Mouse (Mus musculus): Measurements from ENCODE around the gene Vmn1r155. TPM values are rescaled to one million over a fixed set of nuclear protein-coding genes. Genes with fewer than 3 reads are reported as not detected.
"Not testable (repeated sequence)": the region's sequence is repeated elsewhere in the genome, so short reads cannot be mapped to it uniquely, and the experiment has no call there.

The Vmn1r155 gene
- not detected in 2 replicates for total RNA-seq (2014; rRNA removed)
- polyA plus RNA-seq (2015; fragmentation: Nextera tagmentation; extraction: Ambion mirVana): not detected in 2 replicates

DNA sequence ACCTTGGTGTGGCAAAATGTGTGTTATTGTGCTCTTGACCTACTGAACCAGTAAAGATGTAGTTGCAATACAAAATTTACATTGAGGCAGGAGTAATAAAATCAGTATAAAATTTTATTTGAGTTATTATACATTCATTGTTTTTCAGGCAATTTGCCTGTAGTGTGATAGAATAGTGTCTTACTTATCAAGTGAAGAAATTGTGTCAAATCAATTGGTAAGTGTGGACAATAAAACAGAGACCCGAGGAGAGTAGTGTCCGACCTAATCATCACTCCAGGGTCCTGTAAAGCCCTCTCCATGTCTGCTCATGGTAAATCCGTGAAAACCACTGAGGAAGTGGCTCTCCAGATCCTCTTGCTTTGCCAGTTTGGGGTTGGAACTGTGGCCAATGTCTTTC lies at the start of gene Vmn1r155:
Gene Vmn1r155, plus strand, starts transcription at position 301 of the 400 bp plus-strand sequence.
- H3K27me3 ChIP-seq (ENCODE audit: insufficient read depth, low read length); H3K9me3 ChIP-seq (ENCODE audit: low read length); ATAC-seq; H3K4me1 ChIP-seq (ENCODE audit: insufficient read depth); H3K36me3 ChIP-seq (ENCODE audit: insufficient read depth); H3K27ac ChIP-seq (ENCODE audit: low read depth, low read length); DNase-seq; H3K4me2 ChIP-seq (ENCODE audit: low read depth); H3K4me3 ChIP-seq (ENCODE audit: low read depth, low read length); H3K9ac ChIP-seq: not testable (repeated sequence)
- WGBS: no CpG with 5 or more reads among the region's 3 CpGs

DNA sequence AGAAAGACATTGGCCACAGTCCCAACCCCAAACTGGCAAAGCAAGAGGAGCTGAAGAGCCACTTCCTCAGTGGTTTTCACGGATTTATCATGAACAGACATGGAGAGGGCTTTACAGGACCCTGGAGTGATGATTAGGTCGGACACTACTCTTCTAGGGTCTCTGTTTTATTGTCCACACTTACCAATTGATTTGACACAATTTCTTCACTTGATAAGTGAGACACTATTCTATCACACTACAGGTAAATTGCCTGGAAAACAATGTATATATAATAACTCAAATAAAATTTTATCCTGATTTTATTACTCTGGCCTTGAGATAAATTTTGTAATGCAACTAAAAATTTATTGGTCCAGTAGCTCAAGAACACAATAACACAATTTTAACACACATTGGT lies 34.4 kb downstream of the Vmn1r155 start, which contains the start of gene Gm8693:
Gene Gm8693, minus strand, starts transcription at position 101 of the 400 bp plus-strand sequence.
- not testable (repeated sequence) for H3K27me3 ChIP-seq (ENCODE audit: insufficient read depth, low read length); DNase-seq; H3K9ac ChIP-seq; ATAC-seq; H3K4me2 ChIP-seq (ENCODE audit: low read depth); H3K36me3 ChIP-seq (ENCODE audit: insufficient read depth); H3K27ac ChIP-seq (ENCODE audit: low read depth, low read length); H3K9me3 ChIP-seq (ENCODE audit: low read length); H3K4me1 ChIP-seq (ENCODE audit: insufficient read depth); H3K4me3 ChIP-seq (ENCODE audit: low read depth, low read length)
- no CpG with 5 or more reads among the region's 2 CpGs for WGBS

Other genes starting within 250 kb of the Vmn1r155 start
- not detected in 2 replicates for gene Vmn1r148, start 244.4 kb upstream of the Vmn1r155 start, total RNA-seq (2014; rRNA removed)
- not detected in 2 replicates for gene Vmn1r148, start 244.4 kb upstream of the Vmn1r155 start, polyA plus RNA-seq (2015; fragmentation: Nextera tagmentation; extraction: Ambion mirVana)
- gene Vmn1r149, start 219.8 kb upstream of the Vmn1r155 start, total RNA-seq (2014; rRNA removed): not detected in 2 replicates
- gene Vmn1r149, start 219.8 kb upstream of the Vmn1r155 start, polyA plus RNA-seq (2015; fragmentation: Nextera tagmentation; extraction: Ambion mirVana): not detected in 2 replicates
- gene Gm10665, start 193.9 kb upstream of the Vmn1r155 start, total RNA-seq (2014; rRNA removed): not detected in 2 replicates
- gene Gm10665, start 193.9 kb upstream of the Vmn1r155 start, polyA plus RNA-seq (2015; fragmentation: Nextera tagmentation; extraction: Ambion mirVana): not detected in 2 replicates
- gene Vmn1r151, start 158.3 kb upstream of the Vmn1r155 start, total RNA-seq (2014; rRNA removed): not detected in 2 replicates
- not detected in 2 replicates for gene Vmn1r151, start 158.3 kb upstream of the Vmn1r155 start, polyA plus RNA-seq (2015; fragmentation: Nextera tagmentation; extraction: Ambion mirVana)
- not detected in 2 replicates for gene Vmn1r152, start 135.1 kb upstream of the Vmn1r155 start, total RNA-seq (2014; rRNA removed)
- gene Vmn1r152, start 135.1 kb upstream of the Vmn1r155 start, polyA plus RNA-seq (2015; fragmentation: Nextera tagmentation; extraction: Ambion mirVana): not detected in 2 replicates
- gene Gm8677, start 123.1 kb upstream of the Vmn1r155 start, total RNA-seq (2014; rRNA removed): not detected in 2 replicates
- not detected in 2 replicates for gene Gm8677, start 123.1 kb upstream of the Vmn1r155 start, polyA plus RNA-seq (2015; fragmentation: Nextera tagmentation; extraction: Ambion mirVana)
- not detected in 2 replicates for gene Gm4201, start 92.7 kb upstream of the Vmn1r155 start, total RNA-seq (2014; rRNA removed)
- gene Gm4201, start 92.7 kb upstream of the Vmn1r155 start, polyA plus RNA-seq (2015; fragmentation: Nextera tagmentation; extraction: Ambion mirVana): not detected in 2 replicates
- not detected in 2 replicates for gene Gm4565, start 69.9 kb upstream of the Vmn1r155 start, total RNA-seq (2014; rRNA removed)
- gene Gm4565, start 69.9 kb upstream of the Vmn1r155 start, polyA plus RNA-seq (2015; fragmentation: Nextera tagmentation; extraction: Ambion mirVana): not detected in 2 replicates
- gene Gm8693, start 34.3 kb downstream of the Vmn1r155 start, total RNA-seq (2014; rRNA removed): not detected in 2 replicates
- gene Gm8693, start 34.3 kb downstream of the Vmn1r155 start, polyA plus RNA-seq (2015; fragmentation: Nextera tagmentation; extraction: Ambion mirVana): not detected in 2 replicates
- not detected in 2 replicates for gene Gm4567, start 61.7 kb downstream of the Vmn1r155 start, total RNA-seq (2014; rRNA removed)
- gene Gm4567, start 61.7 kb downstream of the Vmn1r155 start, polyA plus RNA-seq (2015; fragmentation: Nextera tagmentation; extraction: Ambion mirVana): not detected in 2 replicates
- not detected in 2 replicates for gene Vmn1r157, start 103.7 kb downstream of the Vmn1r155 start, total RNA-seq (2014; rRNA removed)
- gene Vmn1r157, start 103.7 kb downstream of the Vmn1r155 start, polyA plus RNA-seq (2015; fragmentation: Nextera tagmentation; extraction: Ambion mirVana): not detected in 2 replicates
- gene Vmn1r158, start 132.8 kb downstream of the Vmn1r155 start, total RNA-seq (2014; rRNA removed): not detected in 2 replicates
- not detected in 2 replicates for gene Vmn1r158, start 132.8 kb downstream of the Vmn1r155 start, polyA plus RNA-seq (2015; fragmentation: Nextera tagmentation; extraction: Ambion mirVana)
- gene Vmn1r159, start 185.6 kb downstream of the Vmn1r155 start, total RNA-seq (2014; rRNA removed): not detected in 2 replicates
- gene Vmn1r159, start 185.6 kb downstream of the Vmn1r155 start, polyA plus RNA-seq (2015; fragmentation: Nextera tagmentation; extraction: Ambion mirVana): not detected in 2 replicates
- gene Vmn1r160, start 213.2 kb downstream of the Vmn1r155 start, total RNA-seq (2014; rRNA removed): not detected in 2 replicates
- gene Vmn1r160, start 213.2 kb downstream of the Vmn1r155 start, polyA plus RNA-seq (2015; fragmentation: Nextera tagmentation; extraction: Ambion mirVana): not detected in 2 replicates